Mouse (Mus musculus) thymus, adult 2 months (tissue): Measurements from ENCODE around the gene Ppp1r8.

Experiments used
- CTCF ChIP-seq: fragments of 200-500 bp; IDR thresholded peaks from 2 replicates; pipeline ENCODE4 v1.5.1; 2012; ENCODE audit warnings: mild to moderate bottlenecking, control low read depth, low read length, moderate library complexity, borderline replicate concordance; ENCODE audit not compliant: control insufficient read depth, poor library complexity, insufficient read depth; ENCODE audit errors: extremely low read depth
- POLR2A ChIP-seq: fragments of 200-500 bp; IDR thresholded peaks from 2 replicates; pipeline ENCODE4 v1.6.1; 2012; ENCODE audit warnings: mild to moderate bottlenecking, low read length, control low read depth, moderate library complexity; ENCODE audit not compliant: control insufficient read depth, poor library complexity, insufficient read depth; ENCODE audit errors: extremely low read depth

- TF ChIP-seq POLR2A, result no peak
- TF ChIP-seq CTCF, result no peak
Observed at GRCm38 (mm10) chr4:132783732-132784131, 59.2 kb downstream of the Ppp1r8 start.
